In genomic region chr13:109268253-109268652, GRCm38 (mm10) we compare ENCODE assay signal across 14 mouse cellular contexts.
DNase-seq lines count a peak whose midpoint lies in the region; ATAC-seq and TF ChIP-seq lines count a peak whose summit lies in the region.
"Had no signal": no experiment of that assay in that cellular context is flagged by ENCODE, and none has a peak within 500 bp of the region (broad histone marks: within the 10 kb centered on the region; RNA-seq: fewer than 3 reads in every experiment).

No protein-coding gene starts in this region.

- peak; percentile 25 for DNase-seq in hindbrain, embryonic 11.5 days (ENCODE audit: low spot score)
- DNase-seq in right cerebral cortex, postnatal 10 days (ENCODE audit: low spot score in 2 of 2): peak; percentile 31 to 53
- DNase-seq in right cerebral cortex, postnatal 36 days (ENCODE audit: low spot score in 2 of 2): no peak
- DNase-seq in embryonic facial prominence, embryonic 11.5 days (ENCODE audit: low spot score): peak; percentile 73
- DNase-seq in kidney, postnatal 10 days: no peak
- DNase-seq: cerebellum, adult 9-10 months; gastrocnemius, postnatal 10 days; kidney, postnatal 4 days; lung, embryonic 14.5 days had no signal

- H3K4me1 ChIP-seq in hindbrain, embryonic 11.5 days (replicated peaks; ENCODE audit: control insufficient read depth, insufficient read depth, low read length): no peaks in the 10 kb centered on the region
- no peaks in the 10 kb centered on the region for H3K4me1 ChIP-seq in hindbrain, embryonic 16.5 days (ENCODE audit: control insufficient read depth, insufficient read depth, low read depth, low read length)
- no peaks in the 10 kb centered on the region for H3K4me1 ChIP-seq in embryonic facial prominence, embryonic 11.5 days (ENCODE audit: control insufficient read depth, insufficient read depth, low read length)

- H3K36me3 ChIP-seq in hindbrain, embryonic 11.5 days (ENCODE audit: control insufficient read depth, insufficient read depth, low read length): no peaks in the 10 kb centered on the region
- no peaks in the 10 kb centered on the region for H3K36me3 ChIP-seq in hindbrain, embryonic 16.5 days (ENCODE audit: control insufficient read depth, insufficient read depth, low read length)
- no peaks in the 10 kb centered on the region for H3K36me3 ChIP-seq in embryonic facial prominence, embryonic 11.5 days (replicated peaks; ENCODE audit: control insufficient read depth, insufficient read depth, low read depth, low read length)
- H3K36me3 ChIP-seq in myocyte (ENCODE audit: control insufficient read depth, insufficient read depth): no peaks in the 10 kb centered on the region
- H3K36me3 ChIP-seq: heart, embryonic 13.5 days; limb, embryonic 13.5 days had no signal

- no peak for ATAC-seq in hindbrain, embryonic 11.5 days (ENCODE audit: low FRiP score)
- no peak for ATAC-seq in hindbrain, embryonic 16.5 days
- ATAC-seq in embryonic facial prominence, embryonic 11.5 days (replicated peaks; ENCODE audit: insufficient number of reproducible peaks, low FRiP score, low TSS enrichment, low read depth): no peak
- ATAC-seq in activated CD4-positive, CD25-positive, alpha-beta regulatory T cell, adult 4 months: no peak

- WGBS in hindbrain, embryonic 11.5 days: 63% methylated on average over 3 of the region's 3 CpGs
- 51% methylated on average over 3 of the region's 3 CpGs for WGBS in hindbrain, embryonic 16.5 days
- WGBS in embryonic facial prominence, embryonic 11.5 days: 48% methylated on average over 3 of the region's 3 CpGs

- no peak overlapping the region for H3K4me3 ChIP-seq in hindbrain, embryonic 11.5 days (ENCODE audit: low read depth, low read length)
- H3K4me3 ChIP-seq in hindbrain, embryonic 16.5 days (ENCODE audit: low read length): no peak overlapping the region
- H3K4me3 ChIP-seq in embryonic facial prominence, embryonic 11.5 days (ENCODE audit: low read depth, low read length): no peak overlapping the region
- H3K4me3 ChIP-seq in myocyte: no peak overlapping the region
- H3K4me3 ChIP-seq: heart, embryonic 13.5 days; limb, embryonic 13.5 days had no signal

- H3ac ChIP-seq in myocyte (ENCODE audit: control insufficient read depth, insufficient read length): no peak overlapping the region

- no peak overlapping the region for H3K27ac ChIP-seq in hindbrain, embryonic 11.5 days (ENCODE audit: low read depth, low read length)
- H3K27ac ChIP-seq in hindbrain, embryonic 16.5 days (ENCODE audit: low read depth, low read length): no peak overlapping the region
- H3K27ac ChIP-seq in embryonic facial prominence, embryonic 11.5 days (replicated peaks; ENCODE audit: low read depth, low read length): no peak overlapping the region
- H3K27ac ChIP-seq: heart, embryonic 13.5 days; limb, embryonic 13.5 days had no signal

- no peak for TF ChIP-seq POLR2A in myocyte (IDR thresholded peaks at IDR 0.05; ENCODE audit: insufficient read length, low read depth)

- no peak overlapping the region for H3K4me2 ChIP-seq in hindbrain, embryonic 11.5 days (replicated peaks; ENCODE audit: low read depth, low read length)
- no peak overlapping the region for H3K4me2 ChIP-seq in hindbrain, embryonic 16.5 days (ENCODE audit: low read length)
- H3K4me2 ChIP-seq in embryonic facial prominence, embryonic 11.5 days (ENCODE audit: low read depth, low read length): no peak overlapping the region
- H3K4me2 ChIP-seq in myocyte (ENCODE audit: low read depth): peak overlapping the region; percentile 49
- H3K4me2 ChIP-seq: heart, embryonic 13.5 days; limb, embryonic 13.5 days; lung, embryonic 14.5 days had no signal

- H3K9ac ChIP-seq in hindbrain, embryonic 11.5 days (ENCODE audit: low read depth, low read length): no peak overlapping the region
- no peak overlapping the region for H3K9ac ChIP-seq in hindbrain, embryonic 16.5 days (ENCODE audit: low read depth, low read length)
- no peak overlapping the region for H3K9ac ChIP-seq in embryonic facial prominence, embryonic 11.5 days (replicated peaks; ENCODE audit: low read length)
- H3K9ac ChIP-seq: heart, embryonic 13.5 days; limb, embryonic 13.5 days; lung, embryonic 14.5 days had no signal

- H3K27me3 ChIP-seq in hindbrain, embryonic 11.5 days (ENCODE audit: control insufficient read depth, insufficient read depth, low read length): no peaks in the 10 kb centered on the region
- H3K27me3 ChIP-seq in hindbrain, embryonic 16.5 days (replicated peaks; ENCODE audit: control insufficient read depth, insufficient read depth, low read length): no peaks in the 10 kb centered on the region
- no peaks in the 10 kb centered on the region for H3K27me3 ChIP-seq in embryonic facial prominence, embryonic 11.5 days (ENCODE audit: control insufficient read depth, insufficient read depth, low read length)
- no peaks in the 10 kb centered on the region for H3K27me3 ChIP-seq in myocyte (ENCODE audit: control insufficient read depth, insufficient read depth, insufficient read length)
- H3K27me3 ChIP-seq: heart, embryonic 13.5 days; limb, embryonic 13.5 days had no signal

- peaks cover 79% of the 10 kb centered on the region for H3K79me2 ChIP-seq in myocyte (ENCODE audit: control insufficient read depth, insufficient read depth)

- no peaks in the 10 kb centered on the region for H3K9me3 ChIP-seq in hindbrain, embryonic 11.5 days (ENCODE audit: control insufficient read depth, low read length)
- no peaks in the 10 kb centered on the region for H3K9me3 ChIP-seq in hindbrain, embryonic 16.5 days (ENCODE audit: control insufficient read depth, low read length)
- H3K9me3 ChIP-seq in embryonic facial prominence, embryonic 11.5 days (replicated peaks; ENCODE audit: control insufficient read depth, low read length): no peaks in the 10 kb centered on the region
- H3K9me3 ChIP-seq: heart, embryonic 13.5 days; limb, embryonic 13.5 days had no signal

TF ChIP-seq in myocyte, 11 proteins besides CTCF, POLR2A, EP300 and RAD21:
- TF ChIP-seq E2F4 (IDR thresholded peaks at IDR 0.05; ENCODE audit: insufficient read depth) (no peak), MYOG (IDR thresholded peaks at IDR 0.05; ENCODE audit: control insufficient read depth in 1 of 3, insufficient read depth in 1 of 3, insufficient read length in 2 of 3, low read depth in 2 of 3) (no peak), REST (IDR thresholded peaks at IDR 0.05; ENCODE audit: insufficient read depth, insufficient read length) (no peak), MAX (IDR thresholded peaks at IDR 0.05; ENCODE audit: low read depth) (no peak)

Comparison
In these comparisons a context has a peak if more than half of its experiments do, and no peak if none do; other contexts are left out.
1. DNase-seq: peak in hindbrain, embryonic 11.5 days (single experiment), right cerebral cortex, postnatal 10 days (2 of 2) and embryonic facial prominence, embryonic 11.5 days (single experiment); none in right cerebral cortex, postnatal 36 days (0 of 2) and kidney, postnatal 10 days (single experiment).